In genomic region chr9:124012691-124013090, GRCm38 (mm10) we compare ENCODE assay signal across 50 mouse cellular contexts. TPM values are rescaled to one million over a fixed set of nuclear protein-coding genes. Genes with fewer than 3 reads are reported as not detected.
"Had no signal": no experiment of that assay in that cellular context is flagged by ENCODE, and none has a peak within 500 bp of the region (broad histone marks: within the 10 kb centered on the region; RNA-seq: fewer than 3 reads in every experiment).

No protein-coding gene starts in this region.

- DNase-seq: heart, postnatal 10 days; heart, postnatal 14 days; heart, postnatal 36 days; heart, postnatal 4 days; kidney, adult 18-20 months; kidney, adult 2 months; kidney, adult 8-10 months; kidney, adult 9 months; kidney, postnatal 10 days; kidney, postnatal 14 days; kidney, postnatal 25 days; kidney, postnatal 36 days; kidney, postnatal 4 days; layer of hippocampus, adult 9-11 months; layer of hippocampus, postnatal 36 days had no signal

- H3K4me1 ChIP-seq: heart, embryonic 10.5 days; heart, embryonic 12.5 days; heart, embryonic 13.5 days; heart, embryonic 15.5 days; hindbrain, embryonic 10.5 days; hindbrain, embryonic 12.5 days; hindbrain, embryonic 13.5 days; hindbrain, embryonic 15.5 days; intestine, embryonic 15.5 days; kidney, embryonic 15.5 days had no signal

- H3K9ac ChIP-seq: heart, embryonic 12.5 days; heart, embryonic 13.5 days; heart, embryonic 15.5 days; hindbrain, embryonic 12.5 days; hindbrain, embryonic 13.5 days; hindbrain, embryonic 14.5 days; hindbrain, embryonic 15.5 days; intestine, embryonic 15.5 days; kidney, embryonic 15.5 days had no signal

- H3K27me3 ChIP-seq: heart, embryonic 12.5 days; heart, embryonic 13.5 days; heart, embryonic 15.5 days; hindbrain, embryonic 12.5 days; hindbrain, embryonic 13.5 days; hindbrain, embryonic 15.5 days; intestine, embryonic 15.5 days; kidney, embryonic 15.5 days had no signal

- ATAC-seq: hindbrain, embryonic 16.5 days; hindbrain, postnatal 0 days; inflammation-experienced regulatory T-cells, adult 6 months; intestine, embryonic 15.5 days; intestine, embryonic 16.5 days; intestine, postnatal 0 days had no signal

- H3K4me2 ChIP-seq: heart, embryonic 11.5 days; heart, embryonic 12.5 days; heart, embryonic 13.5 days; heart, embryonic 15.5 days; hindbrain, embryonic 12.5 days; hindbrain, embryonic 13.5 days; hindbrain, embryonic 14.5 days; hindbrain, embryonic 15.5 days; intestine, embryonic 15.5 days; kidney, embryonic 15.5 days had no signal

- H3K9me3 ChIP-seq: heart, embryonic 10.5 days; heart, embryonic 12.5 days; heart, embryonic 13.5 days; heart, embryonic 15.5 days; hindbrain, embryonic 10.5 days; hindbrain, embryonic 12.5 days; hindbrain, embryonic 13.5 days; hindbrain, embryonic 15.5 days; intestine, embryonic 15.5 days; kidney, embryonic 15.5 days had no signal

- H3K4me3 ChIP-seq: heart, embryonic 10.5 days; heart, embryonic 12.5 days; heart, embryonic 13.5 days; heart, embryonic 15.5 days; hindbrain, embryonic 10.5 days; hindbrain, embryonic 12.5 days; hindbrain, embryonic 13.5 days; hindbrain, embryonic 15.5 days; intestine, embryonic 15.5 days; kidney, embryonic 15.5 days; layer of hippocampus, adult 2 months had no signal

- H3K27ac ChIP-seq: heart, embryonic 10.5 days; heart, embryonic 13.5 days; heart, embryonic 15.5 days; hindbrain, embryonic 10.5 days; hindbrain, embryonic 12.5 days; hindbrain, embryonic 13.5 days; hindbrain, embryonic 14.5 days; hindbrain, embryonic 15.5 days; hindbrain, postnatal 0 days; intestine, embryonic 15.5 days; kidney, embryonic 15.5 days; kidney, postnatal 0 days; layer of hippocampus, adult 2 months had no signal

- H3K36me3 ChIP-seq: heart, embryonic 10.5 days; heart, embryonic 12.5 days; heart, embryonic 13.5 days; heart, embryonic 15.5 days; hindbrain, embryonic 10.5 days; hindbrain, embryonic 12.5 days; hindbrain, embryonic 13.5 days; hindbrain, embryonic 15.5 days; intestine, embryonic 15.5 days; kidney, embryonic 15.5 days had no signal

RNA-seq across cellular contexts. Expression of gene Ccr3, which starts 9.1 kb away (rescaled TPM):
- total RNA-seq: heart, postnatal 14 days; heart, postnatal 25 days; heart, postnatal 36 days; heart, postnatal 4 days; hindbrain, postnatal 0 days; layer of hippocampus, adult 18-20 months; layer of hippocampus, adult 2 months; layer of hippocampus, adult 8-10 months; layer of hippocampus, postnatal 10 days; layer of hippocampus, postnatal 14 days; layer of hippocampus, postnatal 25 days; layer of hippocampus, postnatal 36 days; left cerebral cortex, adult 18-20 months had no signal
- polyA plus RNA-seq: heart, embryonic 11.5 days; heart, postnatal 0 days; hindbrain, embryonic 10.5 days; hindbrain, embryonic 11.5 days; hindbrain, embryonic 12.5 days; hindbrain, embryonic 13.5 days; hindbrain, embryonic 14.5 days; hindbrain, embryonic 15.5 days; hindbrain, embryonic 16.5 days; hindbrain, postnatal 0 days; intestine, embryonic 14.5 days; kidney, embryonic 14.5 days; kidney, embryonic 16.5 days; kidney, postnatal 0 days had no signal

RNA-seq across cellular contexts. Expression of gene Ccr1l1, which starts 34.5 kb away (rescaled TPM):
- total RNA-seq: heart, postnatal 10 days; heart, postnatal 14 days; heart, postnatal 25 days; heart, postnatal 36 days; heart, postnatal 4 days; hematopoietic stem cell, adult 5-6 weeks; hindbrain, postnatal 0 days; layer of hippocampus, adult 18-20 months; layer of hippocampus, adult 2 months; layer of hippocampus, adult 8-10 months; layer of hippocampus, postnatal 10 days; layer of hippocampus, postnatal 14 days; layer of hippocampus, postnatal 25 days; layer of hippocampus, postnatal 36 days; left cerebral cortex, adult 18-20 months had no signal
- polyA plus RNA-seq: heart, embryonic 10.5 days; heart, embryonic 11.5 days; heart, embryonic 12.5 days; heart, embryonic 13.5 days; heart, embryonic 14.5 days; heart, embryonic 15.5 days; heart, embryonic 16.5 days; heart, postnatal 0 days; hindbrain, embryonic 10.5 days; hindbrain, embryonic 11.5 days; hindbrain, embryonic 12.5 days; hindbrain, embryonic 13.5 days; hindbrain, embryonic 14.5 days; hindbrain, embryonic 15.5 days; hindbrain, embryonic 16.5 days; hindbrain, postnatal 0 days; inflammation-experienced regulatory T-cells, adult 6 months; intestine, embryonic 14.5 days; intestine, embryonic 15.5 days; intestine, embryonic 16.5 days; intestine, postnatal 0 days; kidney, embryonic 14.5 days; kidney, embryonic 15.5 days; kidney, embryonic 16.5 days; kidney, postnatal 0 days; large intestine, adult 2 months had no signal

RNA-seq across cellular contexts. Expression of gene Ccr1, which starts 44.2 kb away (rescaled TPM):
- total RNA-seq: left cerebral cortex, adult 18-20 months had no signal
